Mouse (Mus musculus): ENCODE results near the gene Smyd2.

DNA sequence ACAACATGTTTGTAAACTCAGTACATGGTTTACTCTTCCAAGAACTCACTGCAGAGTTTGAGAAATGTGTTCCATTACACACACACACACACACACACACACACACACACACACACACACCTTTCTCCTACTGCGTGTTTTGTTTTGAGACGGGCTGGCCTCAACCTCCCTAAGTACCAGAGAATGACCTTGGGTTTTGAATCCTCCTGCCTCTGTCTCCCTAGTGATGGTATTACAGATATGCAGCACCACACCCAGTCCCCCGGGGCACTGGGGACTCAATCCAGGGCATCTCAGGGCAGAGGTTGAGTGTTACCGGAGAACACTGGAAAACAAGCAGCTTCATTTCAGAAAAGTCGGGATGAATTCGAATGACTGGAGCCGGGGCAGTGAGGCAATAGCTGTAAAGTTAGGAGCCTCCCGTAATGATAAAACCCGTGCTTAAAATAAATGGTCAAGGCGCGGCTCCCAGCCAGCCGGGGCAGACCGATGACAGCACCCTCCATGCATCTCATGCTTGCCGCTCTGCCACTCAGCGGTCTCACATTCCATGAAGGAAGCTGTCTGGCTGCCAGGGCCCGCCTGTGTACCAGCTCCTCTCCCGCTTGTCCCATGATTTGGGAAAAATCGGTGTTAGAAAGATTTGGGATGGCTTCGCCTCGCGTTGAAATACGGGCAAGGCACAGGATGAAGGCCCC lies 1.9 kb upstream of the Smyd2 start:
- no peak for TF ChIP-seq POLR2A (IDR thresholded peaks at IDR 0.05; ENCODE audit: insufficient read length, low read depth)
- no peak for TF ChIP-seq USF1 (IDR thresholded peaks at IDR 0.05; ENCODE audit: low read depth)
- no peak for TF ChIP-seq TCF3 (IDR thresholded peaks at IDR 0.05; ENCODE audit: insufficient read length, low read depth)
- TF ChIP-seq E2F4 (IDR thresholded peaks at IDR 0.05; ENCODE audit: insufficient read depth) = no peak
- TF ChIP-seq CEBPB (IDR thresholded peaks at IDR 0.05; ENCODE audit: insufficient read depth, poor library complexity, severe bottlenecking) = 0 out of 2 replicates have a peak, but pooled peaks have one; percentile 18
- TF ChIP-seq MAX (IDR thresholded peaks at IDR 0.05; ENCODE audit: low read depth) = no peak
- TF ChIP-seq TCF12 (IDR thresholded peaks at IDR 0.05; ENCODE audit: insufficient read depth, poor library complexity, severe bottlenecking) = no peak

Data from myocyte (in vitro differentiated cells).